Mouse (Mus musculus): ENCODE results near the gene Usp2.

GRCm38 (mm10) chr9:44096536-44096935 lies 29.7 kb downstream of the Usp2 start:
- TF ChIP-seq GATA1 (IDR thresholded peaks at IDR 0.05; ENCODE audit: borderline replicate concordance, low read length) (no peak), FLI1 (IDR thresholded peaks at IDR 0.05; ENCODE audit: low read length) (no peak)
